Mouse (Mus musculus) testis, postnatal 10 days (tissue): ENCODE results near the gene Dpy30.

ENCODE experiments used
- DNase-seq: peaks from one replicate; pipeline ENCODE4 v3.0.0; 2021; ENCODE audit warnings: low spot score

The Dpy30 gene

GRCm38 (mm10) chr17:74262415-74262814 lies 61.3 kb downstream of the Dpy30 start:
- no peak for DNase-seq
